Mouse (Mus musculus): ENCODE data around the gene Alyref. TPM values are rescaled to one million over a fixed set of nuclear protein-coding genes. Genes with fewer than 3 reads are reported as not detected.
"Not testable (repeated sequence)": the region's sequence is repeated elsewhere in the genome, so short reads cannot be mapped to it uniquely, and the experiment has no call there.

The Alyref gene
- polyA plus RNA-seq, 1 experiment from 2014 or later: 372 TPM

- WGBS: 95% methylated on average over 6 of the region's 6 CpGs
- 0 out of 2 replicates have a peak overlapping the region, but pooled peaks have one; percentile 22 for H3K9ac ChIP-seq (replicated peaks; ENCODE audit: low read length)
- ATAC-seq (ENCODE audit: low FRiP score, low TSS enrichment): no peak
Observed at GRCm38 (mm10) chr11:120568324-120568723, 29.8 kb downstream of the Alyref start.

GRCm38 (mm10) chr11:120565114-120565513 lies 33.1 kb downstream of the Alyref start:
- H3K36me3 ChIP-seq (ENCODE audit: insufficient read depth, low read length): peaks cover 89% of the 10 kb centered on the region
- H3K4me3 ChIP-seq (ENCODE audit: low read length): no peak overlapping the region
- H3K4me2 ChIP-seq (replicated peaks; ENCODE audit: low read depth, low read length): no peak overlapping the region
- 0 out of 2 replicates have a peak, but pooled peaks cover 5% of the 10 kb centered on the region for H3K4me1 ChIP-seq (ENCODE audit: insufficient read depth, low read length)
- no peaks in the 10 kb centered on the region for H3K27me3 ChIP-seq (ENCODE audit: insufficient read depth, low read length)
- H3K27ac ChIP-seq (ENCODE audit: low read length): no peak overlapping the region
- H3K9ac ChIP-seq (replicated peaks; ENCODE audit: low read length): no peak overlapping the region
- ATAC-seq (ENCODE audit: low FRiP score, low TSS enrichment): no peak
- H3K9me3 ChIP-seq (ENCODE audit: low read length): no peaks in the 10 kb centered on the region
- WGBS: 82% methylated on average over 9 of the region's 9 CpGs

More at GRCm38 (mm10) chr11:120568324-120568723, 29.8 kb downstream of the Alyref start:
- H3K4me2 ChIP-seq (replicated peaks; ENCODE audit: low read depth, low read length): no peak overlapping the region
- no peak overlapping the region for H3K27ac ChIP-seq (ENCODE audit: low read length)
- no peaks in the 10 kb centered on the region for H3K27me3 ChIP-seq (ENCODE audit: insufficient read depth, low read length)
- H3K36me3 ChIP-seq (ENCODE audit: insufficient read depth, low read length): peaks cover 70% of the 10 kb centered on the region
- H3K9me3 ChIP-seq (ENCODE audit: low read length): no peaks in the 10 kb centered on the region
- H3K4me3 ChIP-seq (ENCODE audit: low read length): no peak overlapping the region
- H3K4me1 ChIP-seq (ENCODE audit: insufficient read depth, low read length): peaks cover 16% of the 10 kb centered on the region

- no peak for ATAC-seq (ENCODE audit: low FRiP score, low TSS enrichment)
Observed at GRCm38 (mm10) chr11:120562949-120563348, 35.2 kb downstream of the Alyref start.

DNA sequence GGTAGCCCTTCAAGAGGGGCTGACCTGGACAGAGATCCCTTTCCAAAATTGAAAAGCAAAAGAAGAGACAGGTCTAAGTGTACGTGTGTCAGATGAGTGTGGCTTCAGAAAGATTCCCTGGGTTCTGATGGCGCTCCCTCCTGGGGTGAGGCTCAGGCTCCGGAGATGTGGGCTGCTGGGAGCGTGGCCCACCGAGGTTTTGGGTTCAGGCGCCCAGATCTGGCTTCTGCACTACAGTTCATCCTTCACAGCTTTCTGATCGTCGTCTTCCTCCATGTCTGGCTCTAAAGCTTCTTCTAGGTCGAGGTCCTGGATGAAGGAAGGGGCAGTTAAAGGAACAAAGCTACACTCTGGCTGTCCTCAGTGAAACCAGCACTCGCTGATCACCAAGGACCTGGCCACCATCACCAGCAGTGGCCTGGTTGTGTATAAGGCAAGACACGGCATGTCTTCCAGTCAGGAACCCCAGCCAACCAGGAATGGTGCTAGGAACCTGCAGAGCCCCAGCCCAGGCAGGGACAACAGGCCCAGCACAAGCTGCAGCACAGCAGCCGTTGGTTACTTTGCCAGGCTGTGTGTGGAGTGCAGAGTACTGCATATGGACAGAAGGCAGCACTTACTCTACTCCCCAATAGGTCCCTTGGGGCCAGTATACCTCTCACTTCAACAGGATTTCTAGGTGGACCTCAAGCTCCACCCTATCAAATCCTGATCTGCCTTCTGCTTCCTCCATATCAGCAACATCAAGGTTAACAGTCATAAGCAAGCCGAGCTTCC lies 37.0 kb downstream of the Alyref start:
- WGBS: 92% methylated on average over 13 of the region's 13 CpGs
- no peak for ATAC-seq (ENCODE audit: low FRiP score, low TSS enrichment)

More at GRCm38 (mm10) chr11:120562949-120563348, 35.2 kb downstream of the Alyref start:
- no peaks in the 10 kb centered on the region for H3K27me3 ChIP-seq (ENCODE audit: insufficient read depth, low read length)
- 0 out of 2 replicates have a peak, but pooled peaks cover 2% of the 10 kb centered on the region for H3K4me1 ChIP-seq (ENCODE audit: insufficient read depth, low read length)
- WGBS: 96% methylated on average over 13 of the region's 13 CpGs
- H3K4me3 ChIP-seq (ENCODE audit: low read length): no peak overlapping the region
- H3K9ac ChIP-seq (replicated peaks; ENCODE audit: low read length): no peak overlapping the region
- H3K27ac ChIP-seq (ENCODE audit: low read length): no peak overlapping the region
- H3K9me3 ChIP-seq (ENCODE audit: low read length): no peaks in the 10 kb centered on the region
- H3K36me3 ChIP-seq (ENCODE audit: insufficient read depth, low read length): peaks cover 91% of the 10 kb centered on the region
- H3K4me2 ChIP-seq (replicated peaks; ENCODE audit: low read depth, low read length): no peak overlapping the region

DNA sequence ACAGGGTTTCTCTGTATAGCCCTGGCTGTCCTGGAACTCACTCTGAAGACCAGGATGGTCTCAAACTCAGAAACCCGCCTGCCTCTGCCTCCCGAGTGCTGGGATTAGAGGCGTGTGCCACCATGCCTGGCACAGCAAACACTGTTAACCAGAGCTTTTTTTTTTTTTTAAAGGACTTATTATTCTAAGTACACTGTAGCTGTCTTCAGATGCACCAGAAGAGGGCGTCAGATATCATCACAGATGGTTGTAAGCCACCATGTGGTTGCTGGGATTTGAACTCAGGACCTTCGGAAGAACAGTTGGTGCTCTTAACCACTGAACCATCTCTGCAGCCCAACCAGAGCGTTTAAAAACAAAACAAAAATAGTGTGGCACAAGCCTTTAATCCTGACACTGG lies 39.3 kb downstream of the Alyref start:
- H3K27me3 ChIP-seq (ENCODE audit: insufficient read depth, low read length); H3K4me1 ChIP-seq (ENCODE audit: insufficient read depth, low read length); H3K9me3 ChIP-seq (ENCODE audit: low read length); H3K27ac ChIP-seq (ENCODE audit: low read length); H3K4me3 ChIP-seq (ENCODE audit: low read length); H3K4me2 ChIP-seq (replicated peaks; ENCODE audit: low read depth, low read length); ATAC-seq (ENCODE audit: low FRiP score, low TSS enrichment); H3K9ac ChIP-seq (replicated peaks; ENCODE audit: low read length): not testable (repeated sequence)
- 90% methylated on average over 6 of the region's 6 CpGs for WGBS
- H3K36me3 ChIP-seq (ENCODE audit: insufficient read depth, low read length): peaks cover 52% of the 10 kb centered on the region

More for the DNA sequence above, 37.0 kb downstream of the Alyref start:
- no peaks in the 10 kb centered on the region for H3K27me3 ChIP-seq (ENCODE audit: insufficient read depth, low read length)
- no peak overlapping the region for H3K9ac ChIP-seq (replicated peaks; ENCODE audit: low read length)
- no peak overlapping the region for H3K4me3 ChIP-seq (ENCODE audit: low read length)
- H3K9me3 ChIP-seq (ENCODE audit: low read length): 0 out of 2 replicates have a peak, but pooled peaks cover 5% of the 10 kb centered on the region
- H3K27ac ChIP-seq (ENCODE audit: low read length): no peak overlapping the region
- H3K4me2 ChIP-seq (replicated peaks; ENCODE audit: low read depth, low read length): no peak overlapping the region
- H3K36me3 ChIP-seq (ENCODE audit: insufficient read depth, low read length): peaks cover 73% of the 10 kb centered on the region
- no peaks in the 10 kb centered on the region for H3K4me1 ChIP-seq (ENCODE audit: insufficient read depth, low read length)

DNA sequence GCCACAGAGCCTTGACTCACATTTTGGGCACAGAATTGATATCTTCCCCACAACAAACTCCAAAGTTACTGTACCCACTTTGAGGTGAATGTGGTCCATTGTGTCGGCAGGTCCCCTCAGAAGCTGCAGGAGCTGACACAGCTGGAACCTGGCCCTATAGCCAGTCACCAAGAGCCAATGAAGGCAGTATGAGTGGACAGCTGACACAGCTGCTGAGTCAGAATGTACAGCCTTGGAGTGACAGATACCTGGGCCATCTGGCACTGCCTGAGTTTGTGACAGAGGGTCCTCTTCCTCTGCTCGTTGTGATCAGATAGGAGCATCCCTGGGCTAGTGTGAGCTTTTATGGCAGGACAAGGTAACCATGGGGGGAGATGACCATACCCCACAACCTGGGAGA lies 42.9 kb downstream of the Alyref start:
- no peak for ATAC-seq (ENCODE audit: low FRiP score, low TSS enrichment)
- no peak overlapping the region for H3K9ac ChIP-seq (replicated peaks; ENCODE audit: low read length)
- peaks cover 16% of the 10 kb centered on the region for H3K36me3 ChIP-seq (ENCODE audit: insufficient read depth, low read length)
- peaks cover under 1% of the 10 kb centered on the region; the same call in 1 of the 2 replicates for H3K4me1 ChIP-seq (ENCODE audit: insufficient read depth, low read length)
- H3K4me3 ChIP-seq (ENCODE audit: low read length): no peak overlapping the region
- 66% methylated on average over 2 of the region's 2 CpGs for WGBS
- no peak overlapping the region for H3K27ac ChIP-seq (ENCODE audit: low read length)
- H3K4me2 ChIP-seq (replicated peaks; ENCODE audit: low read depth, low read length): no peak overlapping the region
- no peaks in the 10 kb centered on the region for H3K27me3 ChIP-seq (ENCODE audit: insufficient read depth, low read length)
- H3K9me3 ChIP-seq (ENCODE audit: low read length): 0 out of 2 replicates have a peak, but pooled peaks cover 5% of the 10 kb centered on the region

DNA sequence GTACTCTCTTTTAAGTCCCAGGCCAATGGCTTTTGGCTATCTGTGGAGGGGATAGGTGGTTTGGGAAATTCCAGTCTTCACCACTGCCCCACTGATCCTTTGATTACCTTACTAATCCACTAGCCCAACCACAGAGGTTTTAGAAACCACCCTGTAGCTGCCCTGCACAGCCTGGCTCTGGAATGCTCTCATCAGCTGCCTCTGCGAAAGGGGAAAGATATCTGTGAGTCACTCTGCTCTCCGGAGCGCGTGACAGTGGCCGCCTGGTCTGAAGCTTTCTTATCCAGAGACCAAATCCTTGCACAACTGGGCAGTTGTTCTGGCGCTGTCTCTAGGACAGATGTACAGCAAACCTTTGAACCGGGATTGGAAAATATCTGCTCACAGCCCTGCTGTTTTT lies 43.3 kb downstream of the Alyref start:
- 80% methylated on average over 7 of the region's 7 CpGs for WGBS
- H3K9me3 ChIP-seq (ENCODE audit: low read length): 0 out of 2 replicates have a peak, but pooled peaks cover 5% of the 10 kb centered on the region

DNA sequence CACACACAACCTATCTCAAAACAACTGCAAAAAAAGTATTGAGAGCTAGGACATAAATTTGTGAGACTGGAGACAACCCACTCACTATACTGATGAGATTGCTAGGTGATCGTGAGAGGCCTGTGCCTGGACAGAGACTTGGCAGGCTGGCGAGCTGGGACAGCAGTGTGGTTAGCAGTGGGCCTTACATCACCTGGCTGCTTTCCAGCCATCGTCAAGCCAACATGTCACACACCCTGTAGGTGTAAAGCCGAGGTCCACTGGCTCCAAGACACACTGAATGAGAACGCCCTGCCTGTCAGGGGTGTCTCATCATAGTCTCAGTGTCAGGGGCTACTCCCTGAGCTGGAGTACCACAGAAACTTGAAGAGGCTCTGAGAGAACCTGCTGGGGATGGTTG lies 45.4 kb downstream of the Alyref start:
- 72% methylated on average over 5 of the region's 5 CpGs for WGBS

More for the DNA sequence above, 43.3 kb downstream of the Alyref start:
- Histone ChIP-seq H3K9ac (replicated peaks; ENCODE audit: low read length) (no peak overlapping the region), H3K27ac (ENCODE audit: low read length) (no peak overlapping the region), H3K27me3 (ENCODE audit: insufficient read depth, low read length) (no peaks in the 10 kb centered on the region), H3K4me2 (replicated peaks; ENCODE audit: low read depth, low read length) (no peak overlapping the region), H3K4me1 (ENCODE audit: insufficient read depth, low read length) (peaks cover 4% of the 10 kb centered on the region), H3K4me3 (ENCODE audit: low read length) (no peak overlapping the region), H3K36me3 (ENCODE audit: insufficient read depth, low read length) (peaks cover 11% of the 10 kb centered on the region)
- no peak for ATAC-seq (ENCODE audit: low FRiP score, low TSS enrichment)

DNA sequence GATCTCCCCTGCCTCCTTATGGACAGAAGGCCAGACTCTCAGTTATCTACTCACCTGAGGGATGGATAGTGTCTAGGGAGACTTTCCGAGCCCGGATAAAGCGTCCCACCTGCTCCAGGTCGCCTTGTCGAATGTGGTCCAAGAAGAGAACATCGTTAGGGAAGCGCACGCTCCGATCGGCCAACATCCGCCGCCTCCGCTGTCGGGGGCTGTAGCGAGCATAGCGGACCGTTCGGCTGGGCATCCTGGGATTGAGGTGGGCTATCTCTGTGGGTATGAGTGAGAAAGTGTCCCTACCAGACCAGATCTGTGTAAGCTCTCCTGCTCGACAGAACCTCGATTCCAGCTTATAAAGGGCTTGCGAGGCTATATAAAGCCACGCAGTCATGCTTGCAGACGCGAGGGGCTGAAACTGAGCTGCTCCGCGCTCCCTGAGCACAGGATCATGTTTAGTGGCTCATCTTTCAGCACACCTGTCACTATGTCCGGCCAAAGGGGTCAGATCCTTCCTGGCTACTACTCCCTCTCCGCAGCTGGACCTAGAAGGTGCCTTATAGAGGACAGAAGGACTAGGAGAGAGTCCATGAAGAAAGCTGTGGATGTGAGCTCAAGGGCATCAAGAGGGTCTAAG lies 47.2 kb downstream of the Alyref start, which contains the start of gene Ppp1r27:
Gene Ppp1r27, minus strand, starts transcription at position 323 of the 631 bp plus-strand sequence.
- H3K36me3 ChIP-seq (ENCODE audit: insufficient read depth, low read length): no peaks in the 10 kb centered on the region
- peaks cover 22% of the 10 kb centered on the region for H3K4me1 ChIP-seq (ENCODE audit: insufficient read depth, low read length)
- H3K27ac ChIP-seq (ENCODE audit: low read length): peak within 1 kb of the TSS; percentile 96
- ATAC-seq (ENCODE audit: low FRiP score, low TSS enrichment): no peak
- WGBS: 88% methylated on average over 28 of the region's 28 CpGs
- peak within 1 kb of the TSS; percentile 95 for H3K4me2 ChIP-seq (replicated peaks; ENCODE audit: low read depth, low read length)
- no peaks in the 10 kb centered on the region for H3K27me3 ChIP-seq (ENCODE audit: insufficient read depth, low read length)
- peak within 1 kb of the TSS; percentile 95 for H3K4me3 ChIP-seq (ENCODE audit: low read length)
- H3K9me3 ChIP-seq (ENCODE audit: low read length): no peaks in the 10 kb centered on the region
- peak within 1 kb of the TSS; percentile 97 for H3K9ac ChIP-seq (replicated peaks; ENCODE audit: low read length)

More for the DNA sequence above, 45.4 kb downstream of the Alyref start:
- Histone ChIP-seq H3K4me1 (ENCODE audit: insufficient read depth, low read length) (peaks cover 16% of the 10 kb centered on the region), H3K4me2 (replicated peaks; ENCODE audit: low read depth, low read length) (no peak overlapping the region), H3K4me3 (ENCODE audit: low read length) (no peak overlapping the region), H3K27ac (ENCODE audit: low read length) (no peak overlapping the region), H3K9me3 (ENCODE audit: low read length) (0 out of 2 replicates have a peak, but pooled peaks cover 5% of the 10 kb centered on the region), H3K36me3 (ENCODE audit: insufficient read depth, low read length) (no peaks in the 10 kb centered on the region), H3K9ac (replicated peaks; ENCODE audit: low read length) (no peak overlapping the region), H3K27me3 (ENCODE audit: insufficient read depth, low read length) (no peaks in the 10 kb centered on the region)
- no peak for ATAC-seq (ENCODE audit: low FRiP score, low TSS enrichment)
